Mouse (Mus musculus) heart, adult 2 months (tissue): Measurements from ENCODE around the gene Emc3.

Source experiments
- CTCF ChIP-seq: fragments of 200-600 bp; IDR thresholded peaks from 2 replicates; pipeline ENCODE4 v1.8.1; 2022; ENCODE audit warnings: antibody characterized with exemption, mild to moderate bottlenecking, moderate library complexity
- POLR2A ChIP-seq: fragments of 200-500 bp; IDR thresholded peaks from 2 replicates; pipeline ENCODE4 v1.6.1; 2011; ENCODE audit warnings: mild to moderate bottlenecking, low read depth, low read length, control low read depth; ENCODE audit not compliant: insufficient read depth

- no peak for TF ChIP-seq POLR2A
- TF ChIP-seq CTCF: no peak
These were observed 29.9 kb downstream of the Emc3 start, which contains the start of gene Prrt3 for GRCm38 (mm10) chr6:113501388-113502084.
